Mouse (Mus musculus): Measurements from ENCODE around the gene Prr15. TPM values are rescaled to one million over a fixed set of nuclear protein-coding genes. Genes with fewer than 3 reads are reported as not detected.

Prr15 gene
- polyA plus RNA-seq, 1 experiment from 2014 or later, result 1.1 TPM

GRCm38 (mm10) chr6:54305777-54306176, 19.9 kb upstream of the Prr15 start:
- Histone ChIP-seq H3K4me1 (replicated peaks) (no peaks in the 10 kb centered on the region), H3K4me3 (no peak overlapping the region), H3K36me3 (no peaks in the 10 kb centered on the region), H3K27me3 (ENCODE audit: insufficient read depth, poor library complexity, severe bottlenecking) (no peaks in the 10 kb centered on the region), H3K27ac (no peak overlapping the region), H3K9me3 (no peaks in the 10 kb centered on the region)
- no peak for DNase-seq (ENCODE audit: low spot score)
- WGBS, result 91% methylated on average over 1 of the region's 1 CpGs

- Histone ChIP-seq H3K27me3 (ENCODE audit: insufficient read depth, poor library complexity, severe bottlenecking) (no peaks in the 10 kb centered on the region), H3K4me1 (replicated peaks) (no peaks in the 10 kb centered on the region), H3K9me3 (no peaks in the 10 kb centered on the region), H3K36me3 (no peaks in the 10 kb centered on the region), H3K4me3 (no peak overlapping the region), H3K27ac (no peak overlapping the region)
- no peak for DNase-seq (ENCODE audit: low spot score)
- 89% methylated on average over 2 of the region's 2 CpGs for WGBS
These were observed 12.6 kb upstream of the Prr15 start for GRCm38 (mm10) chr6:54313071-54313470.

GRCm38 (mm10) chr6:54318618-54319017, 7.0 kb upstream of the Prr15 start:
- H3K27me3 ChIP-seq (ENCODE audit: insufficient read depth, poor library complexity, severe bottlenecking), result 0 out of 2 replicates have a peak, but pooled peaks cover 6% of the 10 kb centered on the region
- no peaks in the 10 kb centered on the region for H3K36me3 ChIP-seq
- no peak overlapping the region for H3K27ac ChIP-seq
- no peak for DNase-seq (ENCODE audit: low spot score)
- no peaks in the 10 kb centered on the region for H3K4me1 ChIP-seq (replicated peaks)
- no peak overlapping the region for H3K4me3 ChIP-seq
- WGBS, result 87% methylated on average over 9 of the region's 9 CpGs
- no peaks in the 10 kb centered on the region for H3K9me3 ChIP-seq

GRCm38 (mm10) chr6:54319198-54319597, 6.4 kb upstream of the Prr15 start:
- DNase-seq (ENCODE audit: low spot score), result no peak
- Histone ChIP-seq H3K27me3 (ENCODE audit: insufficient read depth, poor library complexity, severe bottlenecking) (peaks cover 10% of the 10 kb centered on the region), H3K4me3 (no peak overlapping the region), H3K36me3 (no peaks in the 10 kb centered on the region), H3K27ac (no peak overlapping the region), H3K9me3 (no peaks in the 10 kb centered on the region), H3K4me1 (replicated peaks) (no peaks in the 10 kb centered on the region)
- WGBS, result 67% methylated on average over 3 of the region's 3 CpGs

- no peak overlapping the region for H3K27ac ChIP-seq
- peaks cover 20% of the 10 kb centered on the region for H3K27me3 ChIP-seq (ENCODE audit: insufficient read depth, poor library complexity, severe bottlenecking)
- DNase-seq (ENCODE audit: low spot score), result no peak
- no peaks in the 10 kb centered on the region for H3K36me3 ChIP-seq
- no peaks in the 10 kb centered on the region for H3K4me1 ChIP-seq (replicated peaks)
- no peaks in the 10 kb centered on the region for H3K9me3 ChIP-seq
- H3K4me3 ChIP-seq, result no peak overlapping the region
- WGBS, result 85% methylated on average over 1 of the region's 1 CpGs
These were observed 5.4 kb upstream of the Prr15 start for GRCm38 (mm10) chr6:54320236-54320635.

GRCm38 (mm10) chr6:54326671-54327625, 1.3 kb downstream of the Prr15 start:
- WGBS, result under 1% methylated on average over 53 of the region's 53 CpGs

GRCm38 (mm10) chr6:54327626-54328003, 2.0 kb downstream of the Prr15 start:
- peak; percentile 46 for DNase-seq (ENCODE audit: low spot score)
- Histone ChIP-seq H3K27me3 (ENCODE audit: insufficient read depth, poor library complexity, severe bottlenecking) (peaks cover 74% of the 10 kb centered on the region), H3K4me1 (replicated peaks) (peaks cover 37% of the 10 kb centered on the region), H3K27ac (peak overlapping the region; percentile 67; the same call in 1 of the 2 replicates), H3K36me3 (no peaks in the 10 kb centered on the region), H3K9me3 (no peaks in the 10 kb centered on the region), H3K4me3 (peak overlapping the region; percentile 65)
- 2% methylated on average over 28 of the region's 28 CpGs for WGBS

More at GRCm38 (mm10) chr6:54326671-54327625, 1.3 kb downstream of the Prr15 start:
- peak; percentile 65 for DNase-seq (ENCODE audit: low spot score)
- Histone ChIP-seq H3K36me3 (no peaks in the 10 kb centered on the region), H3K27me3 (ENCODE audit: insufficient read depth, poor library complexity, severe bottlenecking) (peaks cover 76% of the 10 kb centered on the region), H3K9me3 (no peaks in the 10 kb centered on the region), H3K27ac (peak overlapping the region; percentile 67; the same call in 1 of the 2 replicates), H3K4me1 (replicated peaks) (peaks cover 31% of the 10 kb centered on the region), H3K4me3 (peak overlapping the region; percentile 65)

- Histone ChIP-seq H3K4me1 (replicated peaks) (peaks cover 42% of the 10 kb centered on the region), H3K27ac (no peak overlapping the region), H3K36me3 (no peaks in the 10 kb centered on the region), H3K4me3 (no peak overlapping the region), H3K9me3 (no peaks in the 10 kb centered on the region), H3K27me3 (ENCODE audit: insufficient read depth, poor library complexity, severe bottlenecking) (peaks cover 79% of the 10 kb centered on the region)
- WGBS, result 94% methylated on average over 5 of the region's 5 CpGs
- DNase-seq (ENCODE audit: low spot score), result no peak
These were observed 3.1 kb downstream of the Prr15 start for GRCm38 (mm10) chr6:54328783-54329182.

- 83% methylated on average over 3 of the region's 3 CpGs for WGBS
- H3K4me3 ChIP-seq, result no peak overlapping the region
- peaks cover 78% of the 10 kb centered on the region for H3K27me3 ChIP-seq (ENCODE audit: insufficient read depth, poor library complexity, severe bottlenecking)
- H3K36me3 ChIP-seq, result no peaks in the 10 kb centered on the region
- no peak for DNase-seq (ENCODE audit: low spot score)
- H3K27ac ChIP-seq, result no peak overlapping the region
- H3K9me3 ChIP-seq, result no peaks in the 10 kb centered on the region
- H3K4me1 ChIP-seq (replicated peaks), result peaks cover 42% of the 10 kb centered on the region
These were observed 4.0 kb downstream of the Prr15 start for GRCm38 (mm10) chr6:54329598-54329997.

- Histone ChIP-seq H3K4me1 (replicated peaks) (peaks cover 42% of the 10 kb centered on the region), H3K9me3 (no peaks in the 10 kb centered on the region), H3K36me3 (no peaks in the 10 kb centered on the region), H3K27me3 (ENCODE audit: insufficient read depth, poor library complexity, severe bottlenecking) (peaks cover 78% of the 10 kb centered on the region), H3K27ac (no peak overlapping the region), H3K4me3 (no peak overlapping the region)
- DNase-seq (ENCODE audit: low spot score), result no peak
- WGBS, result 83% methylated on average over 10 of the region's 10 CpGs
These were observed 4.5 kb downstream of the Prr15 start for GRCm38 (mm10) chr6:54330166-54330565.

- H3K9me3 ChIP-seq, result no peaks in the 10 kb centered on the region
- no peak overlapping the region for H3K4me3 ChIP-seq
- H3K27ac ChIP-seq, result no peak overlapping the region
- peaks cover 64% of the 10 kb centered on the region for H3K27me3 ChIP-seq (ENCODE audit: insufficient read depth, poor library complexity, severe bottlenecking)
- peaks cover 32% of the 10 kb centered on the region for H3K4me1 ChIP-seq (replicated peaks)
- 66% methylated on average over 10 of the region's 10 CpGs for WGBS
- no peak for DNase-seq (ENCODE audit: low spot score)
- H3K36me3 ChIP-seq, result no peaks in the 10 kb centered on the region
These were observed 6.1 kb downstream of the Prr15 start for GRCm38 (mm10) chr6:54331765-54332164.

GRCm38 (mm10) chr6:54332203-54332602, 6.6 kb downstream of the Prr15 start:
- DNase-seq (ENCODE audit: low spot score), result peak; percentile 26
- H3K4me3 ChIP-seq, result no peak overlapping the region
- peaks cover 28% of the 10 kb centered on the region for H3K4me1 ChIP-seq (replicated peaks)
- no peak overlapping the region for H3K27ac ChIP-seq
- no peaks in the 10 kb centered on the region for H3K36me3 ChIP-seq
- WGBS, result 57% methylated on average over 8 of the region's 8 CpGs
- H3K27me3 ChIP-seq (ENCODE audit: insufficient read depth, poor library complexity, severe bottlenecking), result peaks cover 60% of the 10 kb centered on the region
- H3K9me3 ChIP-seq, result no peaks in the 10 kb centered on the region

- Histone ChIP-seq H3K36me3 (no peaks in the 10 kb centered on the region), H3K9me3 (no peaks in the 10 kb centered on the region), H3K4me1 (replicated peaks) (peaks cover 19% of the 10 kb centered on the region), H3K27ac (0 out of 2 replicates have a peak overlapping the region, but pooled peaks have one; percentile 9), H3K27me3 (ENCODE audit: insufficient read depth, poor library complexity, severe bottlenecking) (peaks cover 50% of the 10 kb centered on the region), H3K4me3 (no peak overlapping the region)
- 59% methylated on average over 11 of the region's 11 CpGs for WGBS
- no peak for DNase-seq (ENCODE audit: low spot score)
These were observed 7.5 kb downstream of the Prr15 start for GRCm38 (mm10) chr6:54333116-54333651.

Measured in hindbrain, embryonic 10.5 days (tissue).